Mouse (Mus musculus): ENCODE data around the gene Cycs.

DNA sequence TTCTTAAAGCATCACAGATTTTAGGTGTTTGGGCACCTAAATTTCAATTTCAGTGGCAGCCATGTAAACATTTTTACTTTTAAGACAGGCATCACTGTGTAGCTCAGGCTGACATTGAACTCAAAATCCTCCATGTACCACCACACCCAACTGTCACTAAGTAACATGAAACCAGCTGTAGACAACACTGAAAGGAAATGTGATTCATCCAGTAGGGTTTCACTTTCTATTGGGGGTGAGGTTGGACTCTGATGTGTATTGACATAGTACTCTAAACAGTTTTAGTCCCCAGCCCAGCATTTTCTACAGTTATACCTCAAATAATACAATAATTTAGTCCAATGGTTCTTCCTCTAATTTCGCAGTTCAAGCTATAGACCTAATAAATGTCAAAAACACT lies 5.6 kb downstream of the Cycs start:
- TF ChIP-seq CTCF (conservative IDR thresholded peaks at IDR 0.05; ENCODE audit: insufficient read depth, insufficient read length, low read depth, low read length) (no peak), POLR2A (IDR thresholded peaks at IDR 0.05; ENCODE audit: low read depth, low read length) (no peak)

Measured in kidney, adult 2 months (tissue).